Mouse (Mus musculus) intestine, embryonic 14.5 days (tissue): Measurements from ENCODE around the gene Cpm. TPM values are rescaled to one million over a fixed set of nuclear protein-coding genes. Genes with fewer than 3 reads are reported as not detected.

Experiments
- ATAC-seq: fragments of 200-750 bp; cut with Nextera tagmentation; replicated peaks from 2 replicates; pipeline ENCODE4 v1.8.0; 2017; ENCODE audit warnings: low read depth, moderate number of reproducible peaks, moderate TSS enrichment, moderate library complexity; ENCODE audit not compliant: low FRiP score, low TSS enrichment
- DNase-seq: peaks from one replicate; pipeline ENCODE4 v3.0.0-alpha.2; 2018; ENCODE audit warnings: low spot score
- H3K27ac ChIP-seq: fragments of 300-500 bp; sonication (generic); 2 replicates; pipeline ENCODE4 v1.5.1; 2014; ENCODE audit warnings: low read depth, mild to moderate bottlenecking, control low read depth
- H3K27me3 ChIP-seq: fragments of 300-500 bp; sonication (generic); replicated peaks from 2 replicates; pipeline ENCODE4 v1.6.1; 2014; ENCODE audit warnings: low read length, control low read depth; ENCODE audit not compliant: control insufficient read depth, insufficient read depth
- H3K36me3 ChIP-seq: fragments of 300-500 bp; sonication (generic); 2 replicates; pipeline ENCODE4 v1.6.1; 2014; ENCODE audit warnings: low read length, control low read depth; ENCODE audit not compliant: control insufficient read depth, insufficient read depth
- H3K4me1 ChIP-seq: fragments of 300-500 bp; sonication (generic); replicated peaks from 2 replicates; pipeline ENCODE4 v1.6.1; 2014; ENCODE audit warnings: low read length, control low read depth, mixed read lengths; ENCODE audit not compliant: control insufficient read depth, insufficient read depth
- H3K4me2 ChIP-seq: fragments of 300-500 bp; sonication (generic); 2 replicates; pipeline ENCODE4 v1.6.1; 2014; ENCODE audit warnings: low read length
- H3K4me3 ChIP-seq: fragments of 300-500 bp; sonication (generic); 2 replicates; pipeline ENCODE4 v1.5.1; 2014; ENCODE audit warnings: low read depth, low read length, control low read depth, mixed read lengths
- H3K9ac ChIP-seq: fragments of 300-500 bp; sonication (generic); 2 replicates; pipeline ENCODE4 v1.6.1; 2014; ENCODE audit warnings: mild to moderate bottlenecking, low read length
- H3K9me3 ChIP-seq: fragments of 300-500 bp; sonication (generic); 2 replicates; pipeline ENCODE4 v1.6.1; 2016; ENCODE audit warnings: low read length, control low read depth; ENCODE audit not compliant: control insufficient read depth
- WGBS: fragments of 180-500 bp; shearing (Covaris S2); extraction: QIAGEN DNeasy Blood & Tissue Kit; methylation state at CpG from one replicate; pipeline ENCODE4 v1.1.7; 2014; 5-methylcytosine and 5-hydroxymethylcytosine counted together
- polyA plus RNA-seq: library from polyadenylated mRNA; unstranded; fragments of >200 nt; fragmentation: Nextera tagmentation; extraction: Ambion mirVana; gene quantifications from 2 replicates; pipeline ENCODE4 v1.2.1, GENCODE M21; 2014

Gene Cpm
- polyA plus RNA-seq, 1 experiment from 2014 or later = 66.6 TPM

GRCm38 (mm10) chr10:117626840-117627615 lies 2.3 kb upstream of the Cpm start:
- no peaks in the 10 kb centered on the region for H3K36me3 ChIP-seq
- peaks cover 35% of the 10 kb centered on the region for H3K27me3 ChIP-seq
- H3K4me1 ChIP-seq = peaks cover 11% of the 10 kb centered on the region; the same call in 1 of the 2 replicates
- no peaks in the 10 kb centered on the region for H3K9me3 ChIP-seq
- ATAC-seq = no peak
- H3K4me3 ChIP-seq = no peak overlapping the region
- WGBS = 68% methylated on average over 7 of the region's 7 CpGs
- DNase-seq = no peak
- no peak overlapping the region for H3K4me2 ChIP-seq
- H3K27ac ChIP-seq = no peak overlapping the region
- no peak overlapping the region for H3K9ac ChIP-seq

GRCm38 (mm10) chr10:117627616-117627930 lies 1.7 kb upstream of the Cpm start:
- Histone ChIP-seq H3K36me3 (no peaks in the 10 kb centered on the region), H3K9ac (no peak overlapping the region), H3K4me1 (peaks cover 11% of the 10 kb centered on the region; the same call in 1 of the 2 replicates), H3K4me3 (no peak overlapping the region), H3K27me3 (peaks cover 35% of the 10 kb centered on the region), H3K27ac (no peak overlapping the region), H3K4me2 (no peak overlapping the region), H3K9me3 (no peaks in the 10 kb centered on the region)
- 51% methylated on average over 7 of the region's 7 CpGs for WGBS
- DNase-seq (no peak), ATAC-seq (no peak)

GRCm38 (mm10) chr10:117627949-117628348 lies 1.4 kb upstream of the Cpm start:
- ATAC-seq = no peak

GRCm38 (mm10) chr10:117628363-117629168 lies 734 bp upstream of the Cpm start:
- DNase-seq (no peak), ATAC-seq (no peak)
- H3K27ac ChIP-seq = no peak overlapping the region
- peaks cover 11% of the 10 kb centered on the region; the same call in 1 of the 2 replicates for H3K4me1 ChIP-seq
- no peaks in the 10 kb centered on the region for H3K9me3 ChIP-seq
- H3K4me3 ChIP-seq = peak overlapping the region; percentile 62
- WGBS = 3% methylated on average over 25 of the region's 25 CpGs
- H3K4me2 ChIP-seq = peak overlapping the region; percentile 97
- H3K36me3 ChIP-seq = no peaks in the 10 kb centered on the region
- H3K27me3 ChIP-seq = peaks cover 35% of the 10 kb centered on the region
- H3K9ac ChIP-seq = peak overlapping the region; percentile 38

More at GRCm38 (mm10) chr10:117627949-117628348, 1.4 kb upstream of the Cpm start:
- Histone ChIP-seq H3K4me3 (no peak overlapping the region), H3K36me3 (no peaks in the 10 kb centered on the region), H3K9ac (no peak overlapping the region), H3K27ac (no peak overlapping the region), H3K4me2 (no peak overlapping the region), H3K9me3 (no peaks in the 10 kb centered on the region), H3K27me3 (peaks cover 35% of the 10 kb centered on the region), H3K4me1 (peaks cover 11% of the 10 kb centered on the region; the same call in 1 of the 2 replicates)
- 45% methylated on average over 6 of the region's 6 CpGs for WGBS
- DNase-seq = no peak

GRCm38 (mm10) chr10:117630176-117630575 lies 876 bp downstream of the Cpm start:
- H3K4me3 ChIP-seq = peak overlapping the region; percentile 62
- 22% methylated on average over 8 of the region's 8 CpGs for WGBS
- H3K4me2 ChIP-seq = peak overlapping the region; percentile 97
- H3K9ac ChIP-seq = no peak overlapping the region; the same call in 1 of the 2 replicates
- peaks cover 35% of the 10 kb centered on the region for H3K27me3 ChIP-seq
- H3K27ac ChIP-seq = no peak overlapping the region
- no peak for ATAC-seq
- H3K36me3 ChIP-seq = no peaks in the 10 kb centered on the region
- DNase-seq = no peak
- no peaks in the 10 kb centered on the region for H3K9me3 ChIP-seq
- peaks cover 11% of the 10 kb centered on the region; the same call in 1 of the 2 replicates for H3K4me1 ChIP-seq

- H3K27me3 ChIP-seq = peaks cover 35% of the 10 kb centered on the region
- DNase-seq (no peak), ATAC-seq (no peak)
- H3K9ac ChIP-seq = no peak overlapping the region
- peak overlapping the region; percentile 97 for H3K4me2 ChIP-seq
- no peaks in the 10 kb centered on the region for H3K36me3 ChIP-seq
- H3K27ac ChIP-seq = no peak overlapping the region
- peaks cover 11% of the 10 kb centered on the region; the same call in 1 of the 2 replicates for H3K4me1 ChIP-seq
- H3K4me3 ChIP-seq = peak overlapping the region; percentile 62
- no peaks in the 10 kb centered on the region for H3K9me3 ChIP-seq
- 60% methylated on average over 2 of the region's 2 CpGs for WGBS
These were observed 1.5 kb downstream of the Cpm start for GRCm38 (mm10) chr10:117630810-117631209.

- Histone ChIP-seq H3K27ac (no peak overlapping the region), H3K27me3 (peaks cover 35% of the 10 kb centered on the region), H3K4me3 (peak overlapping the region; percentile 15; the same call in 1 of the 2 replicates), H3K9me3 (no peaks in the 10 kb centered on the region), H3K4me1 (peaks cover 11% of the 10 kb centered on the region; the same call in 1 of the 2 replicates), H3K36me3 (no peaks in the 10 kb centered on the region), H3K9ac (no peak overlapping the region), H3K4me2 (peak overlapping the region; percentile 97)
- DNase-seq (no peak), ATAC-seq (no peak)
- 77% methylated on average over 16 of the region's 16 CpGs for WGBS
These were observed 2.4 kb downstream of the Cpm start for GRCm38 (mm10) chr10:117631562-117632259.

GRCm38 (mm10) chr10:117632394-117632793 lies 3.1 kb downstream of the Cpm start:
- ATAC-seq (no peak), DNase-seq (no peak)
- Histone ChIP-seq H3K9me3 (no peaks in the 10 kb centered on the region), H3K4me3 (no peak overlapping the region), H3K4me2 (0 out of 2 replicates have a peak overlapping the region, but pooled peaks have one; percentile 97), H3K27ac (no peak overlapping the region), H3K36me3 (no peaks in the 10 kb centered on the region), H3K4me1 (peaks cover 11% of the 10 kb centered on the region; the same call in 1 of the 2 replicates), H3K9ac (no peak overlapping the region), H3K27me3 (peaks cover 35% of the 10 kb centered on the region)
- WGBS = 85% methylated on average over 4 of the region's 4 CpGs
